Mouse (Mus musculus) kidney, postnatal 10 days (tissue): ENCODE measurements around the gene Cdh7.
"Not testable (repeated sequence)": the region's sequence is repeated elsewhere in the genome, so short reads cannot be mapped to it uniquely, and the experiment has no call there.

Experiments
- DNase-seq: peaks from one replicate; pipeline ENCODE4 v3.0.0; 2021; ENCODE audit warnings: mixed read lengths

The Cdh7 gene

DNA sequence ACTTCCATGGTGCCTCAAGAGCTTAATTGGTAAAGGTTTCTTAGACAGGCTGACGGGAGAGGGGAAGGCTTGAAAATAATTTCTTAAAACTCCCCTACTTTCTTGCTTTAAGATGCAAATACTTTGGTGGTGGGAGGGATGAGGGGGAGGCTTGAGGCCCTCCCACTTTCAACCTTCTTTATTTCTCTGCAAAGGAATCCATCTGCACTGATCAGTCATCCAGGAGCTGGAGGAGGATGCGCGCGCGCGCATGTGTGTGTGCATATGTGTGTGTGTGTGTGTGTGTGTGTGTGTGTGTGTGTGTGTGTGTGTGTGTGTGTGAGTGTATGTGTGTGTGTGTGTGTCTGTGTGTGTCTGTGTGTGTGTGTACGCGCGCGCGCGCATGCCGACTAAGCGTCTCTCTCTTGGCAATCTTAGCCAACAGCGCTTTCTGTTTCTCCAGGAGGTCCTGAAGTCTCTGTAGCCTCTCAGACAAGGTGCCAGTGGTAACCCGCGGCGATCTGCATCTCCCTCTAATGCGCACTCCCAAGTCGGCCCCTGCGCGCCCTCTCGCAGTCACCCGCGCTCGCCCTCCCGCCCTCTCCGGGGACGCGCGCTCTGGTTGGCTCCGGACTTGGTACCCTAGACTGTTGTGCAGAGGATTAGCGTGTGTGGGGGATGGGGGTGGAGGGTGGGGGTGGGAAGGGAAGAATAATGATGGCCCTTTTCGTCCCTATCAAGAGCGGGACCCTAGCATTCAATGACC lies at the start of gene Cdh7:
TSS of gene Cdh7 (plus strand) at position 368 of the 745 bp plus-strand sequence.
- DNase-seq = peak; percentile 4

DNA sequence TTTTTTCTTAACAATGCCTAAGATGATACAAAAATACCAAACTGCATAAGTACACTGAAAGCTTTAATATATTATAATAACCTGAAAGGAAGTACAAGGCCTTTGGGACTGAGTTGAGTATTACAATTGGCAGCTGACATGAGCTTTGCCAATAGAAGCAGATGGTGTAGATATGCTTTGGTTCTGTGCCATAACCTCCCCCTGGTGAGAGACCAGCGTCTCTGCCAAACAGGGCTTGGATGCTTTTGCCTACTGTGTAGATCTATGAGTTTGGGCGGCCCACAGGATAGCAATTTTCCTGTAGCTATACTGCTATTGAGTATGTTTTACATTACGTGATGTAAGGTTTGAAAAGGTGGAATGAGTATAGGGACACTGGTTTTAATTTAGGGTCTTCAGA lies 49.6 kb upstream of the Cdh7 start:
- DNase-seq = no peak

DNA sequence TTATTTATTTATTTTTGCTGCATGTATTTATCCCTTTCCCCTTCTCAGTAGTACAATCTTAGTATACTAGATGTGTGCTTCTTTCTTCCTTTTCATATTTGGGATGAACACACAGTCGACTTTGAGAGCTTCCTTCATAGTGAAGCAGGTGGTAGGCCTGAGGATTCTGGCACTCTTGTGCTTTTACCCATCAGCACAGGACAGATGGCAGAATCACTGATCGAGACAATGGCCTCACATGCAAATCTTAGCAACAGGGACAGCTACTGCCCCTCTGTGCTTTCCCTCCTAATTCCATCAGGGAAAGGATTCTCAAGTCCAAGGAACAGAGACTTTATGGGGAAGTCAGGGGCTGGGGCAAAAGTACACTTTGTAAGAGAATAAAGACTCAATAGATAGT lies 33.7 kb upstream of the Cdh7 start:
- DNase-seq = no peak

DNA sequence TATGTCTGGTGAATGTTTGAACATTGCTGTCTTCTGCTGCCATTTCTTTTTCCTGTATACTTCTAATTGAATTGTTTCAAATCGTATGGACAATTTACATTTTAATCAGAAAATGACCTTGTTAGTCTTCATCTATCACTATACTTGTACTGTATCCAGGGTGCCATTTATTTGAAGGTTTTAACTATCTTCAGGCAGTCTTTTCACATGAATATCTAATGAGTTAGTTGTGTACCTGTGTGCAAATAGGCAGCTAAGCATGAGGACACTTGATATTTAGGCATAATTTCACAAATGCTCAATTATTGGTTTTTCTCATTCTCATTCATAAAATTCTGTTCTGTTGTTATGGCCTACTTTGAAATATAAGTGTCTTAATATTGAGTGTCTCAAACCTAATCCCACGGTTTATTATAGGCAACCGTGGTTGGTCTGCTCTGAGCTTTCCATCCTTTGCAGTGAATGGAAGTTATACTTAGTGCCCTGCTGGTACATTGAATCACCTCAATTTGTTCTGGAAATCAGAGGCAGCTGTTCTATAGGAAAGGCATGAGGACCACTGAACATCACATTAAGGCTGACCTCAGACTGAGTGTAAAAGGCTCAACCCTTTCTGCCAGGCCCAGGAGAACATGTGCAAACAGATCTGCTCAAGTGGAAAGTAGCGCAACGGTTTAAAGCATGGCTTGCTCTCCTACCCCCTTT lies 10.4 kb upstream of the Cdh7 start:
- DNase-seq = no peak

DNA sequence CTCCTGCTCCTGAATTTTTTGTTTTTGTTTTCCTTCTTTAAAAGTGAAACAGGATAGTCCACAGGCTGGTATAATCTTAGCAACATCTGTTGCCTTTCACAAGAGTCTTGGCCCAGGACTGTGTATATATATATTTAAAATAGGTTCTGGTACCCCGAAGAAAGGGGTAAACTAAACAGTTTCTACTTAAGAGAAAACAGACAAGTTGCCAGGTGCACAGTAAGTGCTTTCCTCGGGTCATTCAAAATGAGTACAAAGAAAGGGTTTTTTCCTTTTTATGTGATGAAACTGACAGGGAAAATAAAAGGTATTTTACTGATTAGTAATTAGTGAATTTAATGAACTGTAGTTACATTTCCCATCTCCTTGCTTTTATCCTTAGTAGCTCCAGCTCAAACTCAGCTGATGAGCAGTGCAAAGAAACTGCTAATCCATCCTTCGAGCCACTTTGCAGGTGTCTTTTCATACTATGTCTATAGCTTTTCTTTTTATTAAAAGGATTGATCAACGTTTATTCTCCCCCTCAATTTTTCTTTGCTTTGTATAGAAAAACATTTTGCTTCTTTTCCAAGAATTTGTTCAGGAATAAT lies 9.7 kb upstream of the Cdh7 start:
- no peak for DNase-seq

DNA sequence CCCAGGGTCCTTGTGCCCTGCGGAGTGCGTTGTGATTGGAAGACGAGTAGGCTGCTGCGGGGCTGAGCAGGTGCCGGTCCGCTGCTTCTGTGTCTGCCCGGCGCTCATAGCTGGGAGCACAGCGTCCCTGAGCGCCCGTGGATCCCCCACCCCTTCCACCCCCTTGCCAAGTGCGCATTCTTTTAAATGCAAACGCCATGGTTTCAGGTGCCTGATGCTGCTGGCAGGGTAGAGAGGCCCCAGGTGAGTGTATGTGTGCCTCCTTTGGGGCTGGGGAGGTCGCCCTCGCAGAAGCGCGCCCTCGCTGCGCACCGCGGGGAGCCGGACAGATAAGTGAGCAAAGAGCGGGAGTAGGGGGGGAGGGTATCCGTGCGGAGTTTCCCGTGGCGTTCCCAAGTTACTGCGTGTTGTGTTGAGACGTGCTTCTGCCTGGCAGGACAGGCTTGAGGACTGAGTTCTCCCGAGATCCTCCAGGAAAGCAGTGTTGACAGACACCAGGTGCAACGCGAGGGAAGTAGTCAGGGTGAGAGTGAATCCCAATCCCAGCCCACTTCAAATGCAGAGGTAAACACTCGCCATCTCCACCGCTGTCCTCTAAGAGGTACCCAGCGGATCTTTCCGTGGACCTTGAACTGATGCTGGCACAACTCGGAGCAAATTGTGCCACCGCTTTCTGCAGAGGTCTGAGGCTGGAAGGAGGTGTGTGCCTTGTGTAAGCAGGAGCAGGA lies 742 bp downstream of the Cdh7 start:
- no peak for DNase-seq

DNA sequence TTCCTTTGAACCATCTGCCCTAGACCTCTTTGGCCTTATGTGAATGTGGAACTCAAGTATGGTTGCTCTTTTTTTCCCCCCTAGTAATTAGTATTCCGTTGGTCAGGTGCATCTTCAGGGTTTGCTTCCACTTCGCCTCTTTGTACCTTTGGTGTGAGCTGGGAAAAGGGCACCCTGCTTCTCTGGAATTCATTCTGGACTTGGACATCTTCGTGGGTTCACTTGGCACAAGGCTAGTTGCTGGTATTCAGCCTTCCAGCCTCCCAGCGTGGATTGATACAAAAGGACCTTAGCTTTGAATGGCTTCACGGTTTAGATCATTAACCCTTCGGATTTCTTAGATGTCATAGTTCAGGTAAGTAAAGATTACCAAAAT lies 1.3 kb downstream of the Cdh7 start:
- no peak for DNase-seq

DNA sequence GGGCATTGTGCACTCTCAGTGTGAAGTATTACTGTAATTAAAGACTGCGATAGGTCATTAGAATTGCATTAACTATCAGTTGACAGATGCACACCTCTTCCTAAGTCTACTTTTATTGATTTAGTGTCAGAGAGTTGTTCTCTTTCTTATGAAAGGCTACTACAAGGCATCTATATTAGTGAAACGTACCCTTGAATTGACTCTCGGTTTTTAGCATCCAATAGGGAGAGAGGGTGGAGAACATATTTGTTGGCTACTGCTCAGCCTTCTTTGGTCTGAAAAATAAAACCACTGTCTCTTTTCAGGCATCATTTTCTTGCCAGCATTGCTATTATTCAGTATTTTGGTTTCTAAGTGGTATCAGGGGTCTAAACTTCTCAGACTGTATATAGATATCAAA lies 2.5 kb downstream of the Cdh7 start:
- DNase-seq = no peak

DNA sequence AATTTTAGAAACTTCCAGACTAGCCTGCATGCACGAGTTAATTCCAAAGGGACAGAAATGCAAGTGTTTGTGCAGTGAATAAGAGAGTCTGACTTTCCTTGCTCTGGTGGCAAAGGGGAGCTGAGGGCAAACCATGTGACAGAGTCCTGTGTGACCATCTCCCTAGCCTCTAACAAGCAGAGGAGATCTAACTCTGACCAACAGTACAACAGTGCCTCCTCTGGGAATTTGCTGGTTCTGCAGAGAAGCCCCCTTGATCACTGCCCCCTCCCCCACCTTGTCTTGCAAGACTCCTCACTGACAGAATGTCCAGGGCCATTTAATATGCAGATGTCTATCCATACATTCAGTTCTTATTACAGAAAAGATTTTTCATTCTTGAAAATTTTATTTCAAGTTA lies 3.2 kb downstream of the Cdh7 start:
- no peak for DNase-seq

DNA sequence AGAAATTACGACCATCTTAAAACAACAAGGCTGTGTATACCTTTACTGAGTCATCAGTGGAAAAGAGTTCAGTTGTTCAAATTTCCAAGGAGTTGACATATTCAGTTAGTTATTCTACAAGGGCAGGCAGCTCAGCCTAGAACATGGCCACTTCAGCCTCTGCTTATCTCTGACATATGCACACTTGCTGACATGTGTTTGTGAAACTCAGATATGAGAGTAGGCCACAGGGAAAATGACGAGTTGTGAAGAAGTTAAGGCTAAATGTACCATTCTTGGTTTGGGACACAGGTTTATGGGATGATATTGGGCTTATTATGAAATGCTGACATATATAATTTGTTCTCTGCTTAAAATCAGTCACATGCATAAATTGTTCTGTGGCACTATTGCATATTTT lies 7.3 kb downstream of the Cdh7 start:
- DNase-seq = no peak

DNA sequence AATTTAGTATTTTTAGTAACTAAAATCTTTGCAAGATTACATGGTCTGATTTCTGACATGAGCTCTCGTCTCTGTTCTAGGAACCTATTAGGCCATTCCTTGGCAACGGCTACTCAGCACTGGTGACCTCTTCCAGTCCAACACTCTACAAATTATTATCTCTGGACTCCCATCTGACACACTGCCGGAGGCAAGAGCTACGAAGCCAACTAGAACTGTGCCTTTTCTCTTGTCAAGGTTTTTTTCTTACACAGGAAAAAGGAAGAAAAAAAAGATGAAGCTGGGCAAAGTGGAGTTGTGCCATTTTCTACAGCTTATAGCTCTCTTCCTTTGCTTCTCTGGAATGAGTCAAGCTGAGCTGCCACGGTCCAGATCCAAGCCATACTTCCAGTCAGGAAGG lies 11.7 kb downstream of the Cdh7 start:
- DNase-seq = no peak

DNA sequence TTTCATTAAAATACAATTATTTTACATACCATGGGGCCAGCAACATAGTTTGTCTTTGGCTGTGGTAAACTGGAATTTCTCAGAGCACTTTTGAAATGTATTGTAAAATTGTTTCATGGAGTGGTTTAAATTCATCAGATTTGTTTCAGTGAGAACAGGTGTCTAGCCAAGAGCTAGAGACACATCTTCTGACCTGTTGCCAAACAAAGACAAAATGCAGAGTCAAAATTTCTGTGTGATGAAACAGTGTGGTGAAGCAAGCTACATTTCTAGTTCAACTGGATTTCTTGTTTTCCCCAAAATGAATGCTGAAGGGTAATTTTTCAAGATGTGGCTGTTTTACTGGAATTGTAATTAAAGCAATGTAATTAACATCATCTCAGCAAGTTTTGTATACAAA lies 22.2 kb downstream of the Cdh7 start:
- no peak for DNase-seq

DNA sequence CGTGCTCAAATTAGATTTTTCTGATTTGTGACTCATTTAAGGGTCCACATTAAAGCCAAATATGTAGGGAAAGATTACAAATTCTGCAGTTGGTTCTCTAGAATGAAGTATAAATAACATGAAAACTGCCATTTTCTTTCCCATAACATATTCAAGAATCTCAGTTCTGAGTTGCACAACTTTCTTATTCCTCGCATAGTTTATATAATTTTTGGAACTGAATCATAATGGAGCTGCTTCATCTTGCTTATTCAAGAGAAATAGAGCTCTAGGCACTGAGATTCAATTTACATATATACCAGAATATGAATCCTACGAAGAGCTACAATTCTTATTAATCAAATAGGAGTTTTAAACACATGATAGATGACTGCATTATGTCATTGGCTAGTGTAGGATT lies 22.8 kb downstream of the Cdh7 start:
- DNase-seq = no peak

DNA sequence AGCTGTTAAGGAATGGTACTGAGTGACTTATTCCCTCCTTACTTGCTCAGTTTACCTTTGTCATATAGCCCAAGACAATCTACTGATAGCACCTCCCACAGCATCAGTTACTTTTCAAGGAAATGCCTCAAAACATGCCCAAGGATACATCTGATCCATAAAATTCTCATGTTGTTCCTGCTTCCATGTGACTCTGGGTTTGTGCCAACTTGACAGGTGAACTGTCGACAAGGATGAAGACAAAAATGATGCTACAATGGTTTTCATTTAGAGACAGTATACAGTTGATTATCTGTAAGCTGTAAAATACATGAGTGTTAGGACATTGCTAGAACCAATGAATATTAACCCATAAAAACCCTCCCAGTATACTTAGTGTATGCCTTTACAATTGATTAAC lies 29.9 kb downstream of the Cdh7 start:
- DNase-seq = no peak

DNA sequence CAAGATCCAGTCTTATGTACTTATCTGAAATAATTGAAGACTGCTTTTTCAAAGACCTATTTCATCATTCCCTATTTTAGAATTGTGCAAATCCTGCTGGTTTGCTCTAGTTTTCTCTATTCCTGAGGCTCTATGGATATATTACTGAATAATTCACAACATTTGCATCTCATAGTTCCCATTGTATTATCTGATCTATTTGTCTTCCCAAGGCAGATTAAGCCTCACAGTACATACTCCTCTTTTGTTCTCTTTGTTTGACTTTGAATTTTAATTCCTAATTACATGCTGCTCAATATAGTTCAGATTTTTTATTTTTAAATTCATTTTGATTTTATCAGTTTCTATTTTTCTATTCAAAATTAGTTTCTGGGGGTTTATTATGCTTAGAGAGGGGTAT lies 74.1 kb downstream of the Cdh7 start:
- no peak for DNase-seq

DNA sequence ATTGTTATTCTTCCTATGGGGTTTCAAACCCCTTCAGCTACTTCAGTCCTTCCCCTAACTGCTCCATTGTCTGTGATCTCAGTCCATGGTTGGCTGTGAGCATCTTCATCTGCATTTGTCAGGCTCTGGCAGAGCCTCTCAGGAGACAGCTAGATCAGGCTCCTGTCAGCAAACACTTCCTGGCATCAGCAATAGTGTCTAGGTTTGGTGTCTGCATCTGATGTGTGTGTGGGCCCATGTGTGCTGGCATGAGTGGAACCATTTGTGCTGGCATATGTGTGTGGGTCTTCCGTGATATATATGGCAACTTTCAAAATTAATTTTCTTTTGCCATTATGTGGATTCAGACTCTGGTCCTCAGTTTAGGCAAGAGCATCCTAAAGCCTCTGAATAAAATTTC lies 85.2 kb downstream of the Cdh7 start:
- no peak for DNase-seq

DNA sequence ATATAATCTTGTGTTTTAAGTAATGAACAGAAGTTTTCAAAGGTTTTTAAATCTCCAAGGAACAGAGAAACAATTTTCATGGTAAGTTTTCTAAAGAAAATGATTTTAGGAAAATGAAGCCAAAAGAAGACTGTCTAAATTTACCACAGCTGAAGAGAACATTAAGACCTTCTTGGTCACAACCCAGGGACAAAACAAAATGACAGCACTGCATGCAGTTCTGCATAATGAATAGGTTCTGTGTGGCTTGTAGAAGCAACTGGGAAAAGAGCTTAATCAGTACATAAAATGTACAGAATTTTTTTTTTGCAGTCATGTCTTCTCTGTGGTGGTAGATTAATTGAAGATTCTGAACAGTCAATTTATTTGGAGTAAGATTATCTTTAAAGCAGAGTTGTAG lies 96.2 kb downstream of the Cdh7 start:
- DNase-seq = no peak

DNA sequence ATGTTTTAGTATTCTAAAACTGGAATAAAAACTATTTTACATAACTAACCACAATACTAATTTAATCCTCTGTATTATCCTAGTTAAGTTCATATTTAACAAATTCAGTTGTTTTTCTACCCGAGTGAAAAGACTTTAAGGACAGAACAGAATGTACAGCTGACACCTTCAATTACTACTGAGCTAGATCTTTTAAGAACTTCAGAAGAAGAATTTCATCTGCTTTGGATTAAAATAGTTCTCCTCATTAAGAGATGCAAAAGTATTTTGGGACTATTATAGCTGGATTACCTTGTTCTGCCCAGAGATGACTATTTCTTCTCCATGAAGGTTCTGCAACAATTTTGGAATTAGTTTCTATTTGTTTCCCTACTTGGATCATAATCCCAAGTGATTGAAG lies 135.8 kb downstream of the Cdh7 start:
- DNase-seq = no peak

DNA sequence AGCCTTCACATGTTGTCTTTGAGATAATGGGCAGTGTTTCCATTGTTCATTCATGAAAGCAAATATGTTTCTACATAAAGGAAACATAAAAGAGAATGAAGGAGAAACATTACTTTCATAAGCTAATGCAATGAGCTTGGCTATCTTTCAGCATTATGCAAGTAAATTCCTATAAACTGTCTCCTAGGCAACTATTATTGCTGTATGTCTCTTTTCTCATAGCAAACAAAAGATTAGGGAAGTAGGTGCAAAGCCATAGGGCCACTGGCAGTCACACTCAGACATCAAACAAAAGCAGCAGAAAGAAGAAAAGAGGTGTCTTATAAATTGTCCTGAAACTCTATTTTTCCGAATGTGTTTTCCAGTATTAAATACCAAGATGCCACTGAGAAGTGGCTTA lies 136.6 kb downstream of the Cdh7 start:
- no peak for DNase-seq

DNA sequence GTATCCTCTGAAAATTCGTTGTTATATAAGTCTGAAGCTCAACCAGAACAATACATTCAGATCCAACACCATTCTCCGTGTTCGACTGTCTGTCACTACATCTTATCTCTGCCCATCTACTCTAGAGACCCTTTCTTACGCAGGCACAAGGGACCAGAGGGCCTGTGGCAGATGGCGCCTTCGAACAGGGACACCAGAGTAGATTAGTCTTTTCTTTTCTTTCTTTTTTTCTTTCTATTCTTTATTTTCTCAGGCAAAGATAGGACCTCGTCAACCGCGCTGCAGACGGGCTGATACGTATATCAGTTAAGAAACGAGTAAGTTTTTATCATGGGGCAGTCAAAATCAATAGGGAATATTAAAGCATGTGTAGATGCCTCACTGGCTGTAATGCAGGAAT lies 189.2 kb downstream of the Cdh7 start:
- not testable (repeated sequence) for DNase-seq
